Mouse (Mus musculus) activated CD4-positive, CD25-positive, alpha-beta regulatory T cell, adult 9 weeks (primary cell): Measurements from ENCODE around the gene Lrrc74b. TPM values are rescaled to one million over a fixed set of nuclear protein-coding genes. Genes with fewer than 3 reads are reported as not detected.

Source experiments
- polyA plus RNA-seq: library from polyadenylated mRNA; unstranded; fragments of 100-300 nt; shearing (Covaris generic); gene quantifications from one replicate; pipeline ENCODE4 v1.2.1, GENCODE M21; 2017

Gene Lrrc74b
- polyA plus RNA-seq, result not detected

DNA sequence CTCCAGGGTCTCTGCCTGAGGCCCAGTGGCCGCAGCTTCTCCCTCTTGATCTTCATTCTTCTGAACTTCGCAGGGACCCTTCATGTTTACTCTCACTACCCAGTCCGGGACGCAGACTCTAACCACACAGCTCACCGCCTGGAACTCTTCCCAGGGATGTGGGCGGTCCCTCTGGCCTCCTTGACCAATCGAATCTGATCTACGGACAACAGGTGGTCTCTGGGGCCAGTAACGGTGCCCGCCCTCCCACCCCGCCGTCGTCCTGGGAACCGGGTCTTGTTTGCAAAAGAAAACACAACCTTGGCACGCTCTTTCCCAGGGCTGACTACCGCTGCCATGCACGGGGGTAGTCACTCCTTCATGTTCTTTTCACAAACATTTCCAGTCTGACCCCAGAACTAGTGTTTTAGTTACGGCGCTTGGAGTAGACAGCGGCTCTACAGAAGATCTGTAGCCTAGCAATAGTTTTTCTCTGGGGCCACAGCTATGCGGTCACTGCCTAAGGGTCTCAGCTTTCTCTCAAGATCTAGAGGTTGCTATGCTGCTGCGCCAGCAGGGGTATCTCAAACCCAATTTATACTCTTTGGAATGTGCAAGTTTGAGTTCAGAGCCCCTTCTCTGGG lies at the start of gene Lrrc74b:
TSS of gene Lrrc74b (minus strand) at position 120 of the 623 bp plus-strand sequence.

DNA sequence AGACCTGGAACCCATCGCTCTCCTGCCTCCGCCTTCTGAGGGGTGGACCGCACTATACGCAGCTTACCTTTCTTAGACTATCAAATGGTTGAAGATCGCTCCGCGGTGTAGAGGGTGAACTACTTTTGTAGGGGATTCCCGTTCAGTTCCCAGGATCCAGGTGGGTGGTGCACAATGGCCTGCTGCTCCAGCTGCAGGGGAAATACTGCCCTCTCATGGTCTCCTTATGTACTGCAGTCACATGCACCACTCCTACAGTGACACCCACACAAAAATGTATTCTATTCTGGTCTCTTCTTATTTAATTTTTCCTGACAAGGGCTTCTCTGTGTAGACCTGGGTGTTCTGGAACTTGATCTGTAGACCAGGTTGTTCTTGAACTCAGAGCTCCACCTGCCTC lies 22.0 kb upstream of the Lrrc74b start, which contains the start of gene Slc7a4:
TSS of gene Slc7a4 (minus strand) at position 151 of the 400 bp plus-strand sequence.

DNA sequence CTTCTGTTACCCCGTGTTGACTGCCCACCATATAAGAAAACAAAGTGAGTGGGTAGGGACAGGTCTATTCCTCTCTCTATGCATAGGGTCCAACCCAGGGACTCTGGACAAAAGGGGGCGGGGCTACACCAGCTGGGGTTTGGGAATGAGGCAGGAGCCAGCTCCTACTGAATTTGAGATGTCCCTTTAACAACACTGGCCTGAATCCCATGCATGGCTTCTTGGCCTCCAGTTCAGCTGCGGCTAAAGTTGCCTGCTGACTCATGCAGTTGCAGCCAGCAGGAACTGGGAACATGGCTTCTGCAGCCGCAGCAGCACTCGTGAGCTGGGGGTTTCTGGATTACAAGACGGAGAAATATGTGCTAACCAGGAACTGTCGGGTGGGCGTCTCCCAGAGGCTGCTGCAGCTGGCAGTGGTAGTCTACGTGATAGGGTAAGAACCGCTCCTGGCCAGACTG lies 733 bp upstream of the Lrrc74b start, which contains the start of gene P2rx6:
TSS of gene P2rx6 (plus strand) at position 135 of the 458 bp plus-strand sequence.

DNA sequence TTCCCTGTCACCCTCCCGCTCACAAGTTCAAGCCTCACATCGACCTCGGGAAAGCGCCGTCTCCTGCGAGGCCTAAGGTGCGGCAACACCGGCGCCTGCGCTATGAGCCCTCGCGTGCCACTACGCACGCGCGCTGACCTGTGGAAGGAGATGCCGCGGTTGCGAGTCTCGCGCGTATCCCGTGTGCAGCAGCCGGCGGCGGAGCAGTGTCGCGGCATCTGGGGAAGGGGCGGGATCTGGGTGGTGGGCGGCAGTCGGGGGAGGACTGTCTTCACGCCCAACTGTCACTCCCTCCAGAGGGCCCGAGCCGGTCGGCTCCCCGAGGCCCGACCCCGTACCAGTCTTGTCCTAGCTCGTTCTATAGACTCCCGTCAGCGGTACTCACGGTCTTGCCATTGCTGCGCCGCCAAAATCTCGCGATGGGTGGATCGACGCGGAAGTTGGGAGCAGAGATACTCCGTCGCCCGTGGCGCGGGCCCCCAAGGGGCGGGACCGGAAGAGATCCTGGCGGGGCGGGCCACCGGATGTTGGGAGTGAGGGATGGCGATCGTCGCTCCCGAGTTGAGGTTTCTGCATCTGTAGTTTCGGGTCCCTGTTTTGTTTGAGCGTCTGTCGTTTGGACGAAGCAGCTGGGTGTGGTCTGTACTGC lies 30.3 kb downstream of the Lrrc74b start, which contains the start of gene Thap7:
TSS of gene Thap7 (minus strand) at position 497 of the 649 bp plus-strand sequence.

DNA sequence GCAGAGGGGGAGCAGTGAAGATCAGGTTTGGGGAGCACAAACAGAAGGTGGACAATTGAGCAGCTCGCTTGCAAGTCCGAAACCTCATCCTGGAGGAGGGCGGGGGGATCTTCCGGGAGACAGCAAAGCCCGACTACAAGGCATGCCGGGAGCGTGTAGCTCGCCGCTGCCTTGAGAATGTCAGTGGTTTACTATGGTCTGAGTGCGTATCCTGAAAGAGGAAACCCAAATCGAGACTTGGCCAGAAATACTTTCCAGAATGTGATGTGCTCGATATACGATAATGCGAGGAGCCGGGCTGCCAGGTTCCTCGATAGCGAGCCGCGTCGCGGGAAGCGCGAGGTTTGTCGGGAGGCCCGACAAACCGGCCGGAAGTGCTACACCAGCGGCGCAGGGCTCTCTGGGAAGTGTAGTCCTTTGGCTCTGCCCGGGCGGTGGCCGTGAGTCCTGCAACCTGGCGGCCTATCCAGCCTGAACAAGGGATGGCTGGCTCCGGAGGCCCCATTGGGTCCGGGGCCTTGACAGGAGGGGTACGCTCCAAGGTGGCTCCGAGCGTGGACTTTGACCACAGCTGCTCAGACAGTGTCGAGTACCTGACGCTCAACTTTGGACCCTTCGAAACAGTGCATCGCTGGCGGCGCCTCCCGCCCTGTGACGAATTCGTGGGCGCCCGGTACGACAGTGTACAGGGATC lies 52.4 kb downstream of the Lrrc74b start, which contains the start of gene Lztr1:
TSS of gene Lztr1 (plus strand) at position 143 of the 694 bp plus-strand sequence.

Other genes with a start within 250 kb of the Lrrc74b start
- gene Serpind1, start 229.9 kb downstream of the Lrrc74b start, polyA plus RNA-seq, result 0.31 TPM
- gene Snap29, start 155.3 kb downstream of the Lrrc74b start, polyA plus RNA-seq, result 23.1 TPM
- 33.9 TPM for gene Pi4ka, start 154.9 kb downstream of the Lrrc74b start, polyA plus RNA-seq
- 94.8 TPM for gene Crkl, start 109.3 kb downstream of the Lrrc74b start, polyA plus RNA-seq
- gene Aifm3, start 71.6 kb downstream of the Lrrc74b start, polyA plus RNA-seq, result not detected
- 67.0 TPM for gene Lztr1, start 52.6 kb downstream of the Lrrc74b start, polyA plus RNA-seq
- 82.1 TPM for gene Thap7, start 30.1 kb downstream of the Lrrc74b start, polyA plus RNA-seq
- gene P2rx6, start 638 bp upstream of the Lrrc74b start, polyA plus RNA-seq, result not detected
- 1.1 TPM for gene Slc7a4, start 22.0 kb upstream of the Lrrc74b start, polyA plus RNA-seq
- 23.7 TPM for gene Smpd4, start 58.1 kb upstream of the Lrrc74b start, polyA plus RNA-seq
- 0.67 TPM for gene Ccdc74a, start 85.2 kb upstream of the Lrrc74b start, polyA plus RNA-seq
- 167 TPM for gene Med15, start 171.6 kb upstream of the Lrrc74b start, polyA plus RNA-seq
- gene Klhl22, start 198.4 kb upstream of the Lrrc74b start, polyA plus RNA-seq, result 16.1 TPM
- gene Scarf2, start 236.0 kb upstream of the Lrrc74b start, polyA plus RNA-seq, result not detected